Mouse (Mus musculus) heart, adult 18-20 months (tissue): Measurements from ENCODE around the gene Sox3. TPM values are rescaled to one million over a fixed set of nuclear protein-coding genes. Genes with fewer than 3 reads are reported as not detected.

Experiments
- DNase-seq, 2 experiments: peaks; one replicate each; pipeline ENCODE4 v3.0.0; 2021 to 2022; ENCODE audit warnings: mixed read lengths in 1 of 2
- long read RNA-seq, 2 experiments: library from polyadenylated mRNA; stranded (forward); transcript quantifications; one replicate each; pipeline ENCODE4 v2.0.0; 2021
- total RNA-seq, 2 experiments: library from RNA; stranded (reverse); gene quantifications; 2 replicates each; pipeline ENCODE4 v1.2.3; 2021

Sox3 gene
- not detected for total RNA-seq
- long read RNA-seq, experiment 1, result 0 reads
- long read RNA-seq, experiment 2, result 0 reads

DNA sequence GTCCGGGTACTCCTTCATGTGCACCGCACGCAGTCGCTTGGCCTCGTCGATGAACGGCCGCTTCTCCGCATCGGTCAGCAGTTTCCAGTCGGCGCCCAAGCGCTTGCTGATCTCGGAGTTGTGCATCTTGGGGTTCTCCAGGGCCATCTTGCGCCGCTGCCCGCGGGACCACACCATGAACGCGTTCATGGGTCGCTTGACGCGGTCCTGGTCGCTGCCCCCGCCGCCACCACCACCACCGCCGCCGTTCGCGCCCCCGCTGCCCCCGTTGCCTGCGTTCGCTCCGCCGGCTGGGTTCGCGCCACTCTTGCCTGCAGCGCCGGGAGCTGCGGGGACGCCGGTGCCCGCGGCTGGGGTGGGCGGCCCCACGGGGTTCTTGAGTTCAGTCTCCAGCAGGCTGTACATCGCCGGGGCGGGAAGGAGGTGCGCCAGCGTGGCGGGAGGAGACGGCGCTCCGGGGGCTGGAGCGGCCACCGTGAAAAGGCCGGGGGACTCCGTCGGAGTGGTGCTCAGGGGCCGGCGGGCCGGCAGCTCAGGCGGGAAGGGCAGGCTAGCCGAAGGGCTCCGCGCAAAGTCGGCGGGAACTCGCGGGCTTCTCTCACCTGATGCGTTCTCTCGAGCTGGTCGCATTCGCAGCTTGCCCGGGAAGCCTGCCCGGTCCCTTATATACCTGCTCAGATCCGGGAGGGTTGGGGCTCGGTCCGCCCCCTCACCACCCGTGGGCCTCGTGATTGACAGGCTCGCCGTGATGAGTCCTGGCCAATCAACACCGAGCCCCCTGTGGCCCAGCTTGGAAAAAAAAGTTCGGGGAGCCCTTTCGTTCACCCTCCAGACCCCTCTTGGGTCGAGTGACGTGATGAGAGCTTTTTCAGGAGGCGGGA, at the start of gene Sox3:
Gene Sox3 (minus strand): TSS at position 630 of the 881 bp plus-strand sequence.
- DNase-seq, result no peak

DNA sequence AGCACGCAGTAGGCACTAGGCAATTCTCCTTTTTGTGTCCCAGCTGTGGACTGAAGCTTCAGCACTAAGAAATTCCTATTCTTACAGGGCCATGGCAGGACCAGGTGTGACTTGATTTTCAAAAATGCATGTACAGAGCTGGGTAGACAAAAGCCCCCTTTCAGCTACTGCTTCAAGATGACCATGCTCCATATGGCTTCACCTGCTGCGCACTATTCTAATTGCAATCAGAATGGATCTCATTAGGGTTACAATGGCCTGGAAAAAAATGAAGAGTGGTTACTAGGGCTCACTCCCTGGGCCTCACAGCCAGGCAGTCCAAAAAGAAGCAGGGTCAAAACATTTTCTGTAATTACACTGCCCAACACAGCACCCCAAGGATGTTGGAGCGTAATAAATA, 47.0 kb upstream of the Sox3 start:
- DNase-seq, result no peak

DNA sequence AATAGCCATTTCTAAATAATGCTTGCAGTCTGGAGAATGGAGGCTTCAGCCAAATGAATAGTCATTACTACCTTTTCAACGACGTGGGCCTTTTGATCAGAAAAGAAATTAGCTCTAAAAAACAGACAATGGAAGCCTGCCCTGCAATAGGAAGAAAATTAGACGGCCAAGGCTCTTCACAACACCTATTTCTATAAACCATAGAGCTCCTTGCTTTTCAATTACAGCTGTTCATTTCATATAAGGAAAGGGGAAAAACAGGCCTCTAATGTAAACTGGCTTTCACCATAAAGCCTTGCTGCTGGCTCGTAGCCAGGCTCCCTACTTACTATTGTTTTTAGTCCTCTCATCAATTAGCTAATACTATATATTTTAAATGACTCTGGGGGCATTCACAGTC, 6.3 kb upstream of the Sox3 start:
- no peak for DNase-seq

DNA sequence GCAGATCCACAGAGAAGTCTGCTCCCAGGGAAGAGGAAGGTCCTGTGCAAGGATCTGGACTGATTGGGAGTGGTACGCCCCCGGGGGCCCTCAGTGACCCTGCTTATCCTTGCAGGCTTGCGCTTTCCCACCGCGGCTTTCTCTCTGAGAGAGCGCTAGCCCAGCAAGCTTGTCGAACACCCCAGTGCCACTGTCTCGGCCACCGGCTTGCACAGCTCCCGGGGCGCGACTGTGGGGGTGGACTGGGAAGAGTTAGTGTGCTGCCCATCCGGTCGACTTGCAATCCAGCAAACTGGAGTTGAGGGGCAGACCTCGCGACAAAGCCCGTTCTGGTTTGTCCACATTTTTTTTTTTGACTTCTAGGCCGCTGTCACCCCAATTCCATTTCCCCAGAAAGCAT, 5.4 kb upstream of the Sox3 start:
- no peak for DNase-seq

DNA sequence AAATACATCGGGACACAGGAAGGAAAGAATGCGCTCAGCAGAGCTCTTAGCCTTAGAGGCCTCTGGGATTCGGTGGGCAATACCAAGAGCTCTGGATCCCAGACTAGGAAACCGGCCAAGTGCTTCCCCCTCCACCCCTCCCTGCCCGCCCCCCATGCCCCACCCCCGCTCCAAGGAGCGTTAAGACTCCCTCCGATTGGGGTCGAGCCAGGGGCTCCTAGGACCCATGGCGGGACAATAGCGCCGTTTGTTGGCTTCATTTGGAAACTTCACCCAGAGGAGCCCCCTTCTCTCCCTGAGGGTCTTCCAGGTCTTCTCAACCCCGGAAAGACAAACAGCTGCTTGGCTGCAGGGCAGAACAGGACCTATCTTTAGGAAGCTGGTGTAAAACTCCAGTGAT, 3.1 kb upstream of the Sox3 start:
- DNase-seq, result no peak

DNA sequence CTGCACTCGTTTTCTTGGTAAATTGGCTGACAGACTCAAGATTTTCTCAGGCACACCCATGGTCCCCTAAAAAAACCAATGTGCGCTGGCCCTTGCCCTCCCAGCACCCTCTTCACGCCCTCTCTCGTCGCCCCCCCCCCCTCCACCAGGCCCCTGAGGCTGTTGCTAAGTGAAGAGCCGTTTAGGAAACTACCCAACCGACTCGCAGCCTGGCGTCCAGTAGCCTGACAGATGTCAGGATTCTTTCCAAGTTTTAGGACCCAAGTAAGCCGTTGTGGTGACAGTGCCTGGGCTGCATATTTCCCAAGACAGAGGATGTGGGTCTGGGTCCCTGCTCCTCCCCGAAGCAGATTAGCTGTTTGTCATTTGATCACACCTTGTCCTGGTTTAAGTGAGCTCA, 2.2 kb upstream of the Sox3 start:
- no peak for DNase-seq

DNA sequence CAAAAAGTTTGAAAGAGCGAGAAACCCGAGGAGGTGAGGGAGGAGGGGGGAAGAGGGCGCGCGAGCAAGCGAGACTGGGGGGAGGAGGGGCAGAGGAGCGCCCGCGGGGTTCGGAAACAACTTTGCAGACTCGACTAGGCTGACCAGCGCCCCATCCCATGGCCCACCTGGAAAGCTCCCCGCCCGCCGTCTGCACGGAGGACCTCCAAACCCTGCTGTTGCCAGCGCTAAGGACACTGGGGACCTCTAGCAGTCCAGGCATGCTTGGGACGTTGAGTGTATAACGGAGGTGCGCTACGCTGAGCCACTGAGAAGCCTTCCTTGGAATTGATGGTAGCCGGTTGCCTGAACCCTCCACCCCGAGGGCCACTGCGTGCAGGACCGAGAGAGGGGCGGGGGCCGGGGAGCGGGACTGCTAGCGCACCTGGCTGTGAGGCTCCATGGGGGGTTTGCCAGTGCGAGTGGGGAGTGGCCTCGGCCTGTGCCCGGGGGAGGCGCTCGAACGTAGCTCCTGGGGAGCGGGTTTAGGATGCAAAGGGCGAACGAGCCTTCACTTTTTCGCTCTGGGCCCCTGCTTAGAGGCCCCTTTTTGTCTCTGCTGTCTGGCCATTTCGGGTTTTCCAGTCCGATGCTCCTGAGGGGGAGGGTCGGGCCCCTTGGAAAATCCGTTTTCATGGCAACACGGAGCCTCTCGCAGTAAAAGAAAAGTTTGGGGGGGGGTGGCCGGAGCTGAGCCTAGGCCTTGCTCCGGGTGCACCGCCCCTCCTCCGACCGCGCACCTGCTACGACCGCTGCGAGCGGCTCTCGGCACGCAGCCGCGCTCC, 702 bp upstream of the Sox3 start:
- DNase-seq, result no peak

DNA sequence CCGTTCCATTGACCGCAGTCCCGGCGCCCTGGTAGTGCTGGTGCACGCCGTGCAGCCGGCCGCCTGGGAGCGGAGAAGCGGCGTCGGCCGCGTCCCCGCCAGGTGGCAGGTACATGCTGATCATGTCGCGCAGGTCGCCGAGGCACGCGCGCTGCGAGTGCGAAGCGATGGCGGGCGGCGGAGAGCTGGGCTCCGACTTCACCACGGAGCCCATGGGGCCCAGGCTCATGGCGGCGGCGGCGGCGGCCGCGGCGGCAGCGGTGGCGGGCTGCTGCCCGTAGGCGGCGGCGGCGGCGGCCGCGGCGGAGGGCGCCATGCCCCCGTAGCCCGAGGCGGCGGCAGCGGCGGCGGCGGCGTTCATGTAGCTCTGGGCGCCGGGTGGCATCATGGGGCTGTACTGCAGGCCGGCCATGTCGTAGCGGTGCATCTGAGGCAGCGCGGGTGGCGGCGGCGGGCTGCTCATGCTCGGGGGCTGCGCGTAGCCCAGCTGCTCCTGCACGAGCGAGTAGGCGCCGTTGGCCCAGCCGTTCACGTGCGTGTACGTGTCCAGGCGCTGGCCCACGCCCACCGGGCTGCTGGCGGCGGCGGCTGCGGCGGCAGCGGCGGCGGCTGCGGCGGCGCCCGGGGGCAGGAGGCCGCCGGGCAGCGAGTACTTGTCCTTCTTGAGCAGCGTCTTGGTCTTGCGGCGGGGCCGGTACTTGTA, 981 bp downstream of the Sox3 start:
- DNase-seq, result no peak

DNA sequence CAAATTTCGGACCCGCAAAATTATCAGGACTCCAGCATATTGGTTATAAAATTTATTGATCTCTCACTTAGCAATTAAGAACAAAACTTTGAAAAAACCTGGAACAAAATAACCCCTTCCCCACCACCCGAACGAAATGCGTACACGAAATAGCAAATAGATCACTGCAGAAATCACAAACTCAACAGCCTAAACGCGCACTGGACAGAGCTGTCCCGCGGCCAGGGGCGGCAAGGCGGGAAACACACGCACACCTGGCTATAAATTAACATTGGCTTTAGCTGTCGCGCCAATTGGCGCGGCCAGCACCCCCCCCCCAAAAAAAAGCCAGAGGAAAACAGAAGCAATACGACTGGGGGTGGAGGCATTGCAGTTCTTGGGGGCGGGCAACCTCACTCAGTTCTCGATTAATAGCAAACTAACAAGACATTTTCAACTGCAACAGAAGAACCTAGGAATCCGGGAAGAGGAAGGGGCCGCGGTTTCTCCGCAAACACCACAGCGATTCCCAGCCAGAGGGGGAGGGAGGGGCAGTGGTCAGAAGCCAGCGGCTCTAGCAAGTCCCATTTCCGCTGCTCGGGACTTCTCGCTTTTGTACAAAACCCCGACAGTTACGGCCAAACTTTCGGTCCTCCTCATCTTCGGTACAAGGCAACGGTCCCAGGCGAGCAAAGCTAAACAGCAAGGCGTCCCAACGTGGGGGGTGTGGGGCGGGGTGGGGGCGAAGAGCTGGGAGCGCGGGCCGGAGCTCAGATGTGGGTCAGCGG, 1.7 kb downstream of the Sox3 start:
- no peak for DNase-seq

DNA sequence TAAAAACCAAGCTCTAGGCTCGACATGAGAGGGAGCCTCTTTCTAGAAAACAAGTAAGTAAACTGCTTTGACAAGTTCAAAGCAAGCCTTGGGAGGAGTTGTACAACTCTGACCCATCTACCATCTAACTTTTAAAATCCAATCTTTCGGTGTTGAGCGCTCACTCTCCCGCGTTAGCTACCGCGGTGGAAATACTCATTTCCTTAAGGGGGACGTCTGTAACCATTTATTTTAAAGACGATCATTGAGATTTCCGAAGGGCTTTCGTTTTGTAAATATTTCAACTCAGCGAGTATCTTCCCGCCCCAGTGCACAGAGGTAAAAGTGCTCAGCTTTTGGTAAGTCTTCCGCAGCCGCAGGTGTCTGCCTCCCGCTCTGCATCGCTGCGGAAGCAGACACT, 2.6 kb downstream of the Sox3 start:
- DNase-seq, result no peak

DNA sequence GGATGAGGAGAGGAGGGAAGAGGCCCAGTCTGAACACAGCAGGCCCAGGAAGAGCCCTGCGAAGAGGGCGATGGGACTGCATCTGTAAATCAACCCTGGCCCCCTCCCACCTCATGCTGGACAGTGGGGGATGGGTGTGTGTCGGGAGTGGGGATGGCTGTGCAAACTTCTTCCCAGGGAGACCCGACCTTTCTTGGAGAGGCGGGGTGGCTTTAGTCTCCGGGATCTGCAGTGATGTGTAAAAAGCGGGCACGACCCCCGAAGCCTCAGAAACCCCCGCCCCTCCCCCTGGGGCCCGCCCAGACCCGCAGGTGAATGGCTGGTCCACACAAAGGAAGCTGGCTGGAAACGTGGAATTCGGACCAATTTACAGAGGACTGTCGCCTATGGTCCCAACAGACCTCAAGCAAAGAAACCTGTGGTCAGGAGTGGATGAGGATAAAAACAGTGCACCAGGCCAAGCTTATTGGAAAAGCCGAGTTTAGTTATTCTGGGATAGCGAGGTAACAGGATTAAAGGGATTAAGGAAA, 3.2 kb downstream of the Sox3 start:
- no peak for DNase-seq
